Mouse (Mus musculus): ENCODE measurements at regions not wholly inside any gene's neighbourhood (a gene's known extent, or its start where the extent isn't known, plus 50 kb on each side); places are given as distances from the start of the nearest gene placed in this dataset.

GRCm38 (mm10) chr2:128438161-128438822 is 152.7 kb upstream of the Spdye4c start:
- no peak for TF ChIP-seq USF1 (IDR thresholded peaks at IDR 0.05; ENCODE audit: low read depth)
- TF ChIP-seq CEBPB (IDR thresholded peaks at IDR 0.05; ENCODE audit: low read depth): no peak
- TF ChIP-seq MYOG (IDR thresholded peaks at IDR 0.05; ENCODE audit: control insufficient read depth, extremely low read depth, insufficient read length): no peak
- no peak for TF ChIP-seq CTCF (IDR thresholded peaks at IDR 0.05; ENCODE audit: control insufficient read depth, insufficient read depth, insufficient read length)
- no peak for TF ChIP-seq FOSL1 (IDR thresholded peaks at IDR 0.05; ENCODE audit: insufficient read depth, low read length, poor library complexity, severe bottlenecking)
- no peak for TF ChIP-seq MYOD1 (IDR thresholded peaks at IDR 0.05; ENCODE audit: control insufficient read depth, insufficient read length, low read depth)
- no peak for TF ChIP-seq MAX (IDR thresholded peaks at IDR 0.05)
- H3K79me3 ChIP-seq (ENCODE audit: low read depth): no peaks in the 10 kb centered on the region
- H3K4me3 ChIP-seq (ENCODE audit: insufficient read depth, poor library complexity, severe bottlenecking): no peak overlapping the region
- no peak overlapping the region for H3ac ChIP-seq (ENCODE audit: control insufficient read depth, insufficient read length, low read depth)
- H3K36me3 ChIP-seq (ENCODE audit: control insufficient read depth, insufficient read depth): no peaks in the 10 kb centered on the region
- H3K27me3 ChIP-seq (ENCODE audit: control insufficient read depth, insufficient read depth, insufficient read length): no peaks in the 10 kb centered on the region
- no peaks in the 10 kb centered on the region for H3K79me2 ChIP-seq (ENCODE audit: control insufficient read depth, insufficient read depth)

DNA sequence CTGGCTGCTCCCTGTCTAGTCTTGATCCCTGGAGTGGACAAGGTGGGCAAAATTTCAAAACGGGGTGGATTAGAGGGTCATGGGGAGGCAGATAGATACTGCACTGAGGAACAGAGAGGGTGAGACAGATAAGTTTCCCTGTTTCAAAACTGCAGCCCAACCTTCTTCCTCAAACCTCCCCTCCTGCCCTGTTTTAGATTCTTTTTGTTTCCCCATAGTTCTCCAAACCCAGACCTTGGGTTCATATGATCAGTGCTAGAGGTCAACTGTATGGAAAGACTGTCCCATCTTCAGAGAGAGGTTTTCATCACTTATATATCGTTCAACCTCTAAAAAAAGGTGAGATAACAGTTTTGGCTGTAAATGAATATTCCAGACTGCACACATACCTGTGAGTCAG is 152.1 kb upstream of the Spdye4c start:
- H3ac ChIP-seq (ENCODE audit: control insufficient read depth, insufficient read length, low read depth): no peak overlapping the region
- H3K4me3 ChIP-seq (ENCODE audit: insufficient read depth, poor library complexity, severe bottlenecking): no peak overlapping the region
- no peaks in the 10 kb centered on the region for H3K27me3 ChIP-seq (ENCODE audit: control insufficient read depth, insufficient read depth, insufficient read length)
- H3K79me2 ChIP-seq (ENCODE audit: control insufficient read depth, insufficient read depth): no peaks in the 10 kb centered on the region
- H3K36me3 ChIP-seq (ENCODE audit: control insufficient read depth, insufficient read depth): no peaks in the 10 kb centered on the region
- H3K79me3 ChIP-seq (ENCODE audit: low read depth): no peaks in the 10 kb centered on the region
- TF ChIP-seq FOSL1 (IDR thresholded peaks at IDR 0.05; ENCODE audit: insufficient read depth, low read length, poor library complexity, severe bottlenecking): no peak
- no peak for TF ChIP-seq CEBPB (IDR thresholded peaks at IDR 0.05; ENCODE audit: low read depth)
- TF ChIP-seq MYOD1 (IDR thresholded peaks at IDR 0.05; ENCODE audit: control insufficient read depth, insufficient read length, low read depth): no peak
- TF ChIP-seq CTCF (IDR thresholded peaks at IDR 0.05; ENCODE audit: control insufficient read depth, insufficient read depth, insufficient read length): no peak
- TF ChIP-seq MAX (IDR thresholded peaks at IDR 0.05): no peak
- no peak for TF ChIP-seq MYOG (IDR thresholded peaks at IDR 0.05; ENCODE audit: control insufficient read depth, extremely low read depth, insufficient read length)
- no peak for TF ChIP-seq USF1 (IDR thresholded peaks at IDR 0.05; ENCODE audit: low read depth)

DNA sequence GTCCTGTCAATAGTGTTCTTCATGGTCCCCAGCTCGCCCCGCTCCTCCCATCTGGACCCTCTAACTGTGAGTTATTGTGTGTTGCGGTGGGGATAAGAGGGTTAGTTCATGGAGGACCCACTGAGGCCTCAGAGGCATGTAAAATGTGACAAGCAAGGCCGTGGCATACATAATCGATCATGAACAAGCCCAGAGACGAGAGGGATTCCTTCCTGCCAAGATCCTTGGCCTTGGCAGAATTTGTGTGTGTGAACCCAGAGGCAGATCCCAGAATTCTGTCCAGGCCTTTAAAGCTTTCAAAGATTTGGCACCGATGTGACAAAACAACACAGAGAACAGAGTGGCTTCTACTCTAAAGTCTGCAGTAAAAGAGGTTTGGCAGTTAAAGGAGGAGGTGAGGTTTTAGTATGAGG is 146.4 kb upstream of the Spdye4c start:
- H3K79me3 ChIP-seq (ENCODE audit: low read depth): no peaks in the 10 kb centered on the region
- H3K4me3 ChIP-seq (ENCODE audit: insufficient read depth, poor library complexity, severe bottlenecking): no peak overlapping the region
- no peaks in the 10 kb centered on the region for H3K27me3 ChIP-seq (ENCODE audit: control insufficient read depth, insufficient read depth, insufficient read length)
- no peak for TF ChIP-seq MAX (IDR thresholded peaks at IDR 0.05)
- no peak for TF ChIP-seq FOSL1 (IDR thresholded peaks at IDR 0.05; ENCODE audit: insufficient read depth, low read length, poor library complexity, severe bottlenecking)
- no peak for TF ChIP-seq CEBPB (IDR thresholded peaks at IDR 0.05; ENCODE audit: low read depth)
- no peak for TF ChIP-seq MYOG (IDR thresholded peaks at IDR 0.05; ENCODE audit: control insufficient read depth, extremely low read depth, insufficient read length)
- no peak for TF ChIP-seq MYOD1 (IDR thresholded peaks at IDR 0.05; ENCODE audit: control insufficient read depth, insufficient read length, low read depth)
- TF ChIP-seq USF1 (IDR thresholded peaks at IDR 0.05; ENCODE audit: low read depth): no peak
- TF ChIP-seq CTCF (IDR thresholded peaks at IDR 0.05; ENCODE audit: control insufficient read depth, insufficient read depth, insufficient read length): no peak
- H3K36me3 ChIP-seq (ENCODE audit: control insufficient read depth, insufficient read depth): no peaks in the 10 kb centered on the region
- no peak overlapping the region for H3ac ChIP-seq (ENCODE audit: control insufficient read depth, insufficient read length, low read depth)
- H3K79me2 ChIP-seq (ENCODE audit: control insufficient read depth, insufficient read depth): no peaks in the 10 kb centered on the region

GRCm38 (mm10) chr2:128445443-128445842 is 145.6 kb upstream of the Spdye4c start:
- Histone ChIP-seq H3K27me3 (ENCODE audit: control insufficient read depth, insufficient read depth, insufficient read length) (no peaks in the 10 kb centered on the region), H3K36me3 (ENCODE audit: control insufficient read depth, insufficient read depth) (no peaks in the 10 kb centered on the region), H3ac (ENCODE audit: control insufficient read depth, insufficient read length, low read depth) (no peak overlapping the region), H3K79me3 (ENCODE audit: low read depth) (no peaks in the 10 kb centered on the region), H3K79me2 (ENCODE audit: control insufficient read depth, insufficient read depth) (no peaks in the 10 kb centered on the region), H3K4me3 (ENCODE audit: insufficient read depth, poor library complexity, severe bottlenecking) (no peak overlapping the region)
- TF ChIP-seq MYOD1 (IDR thresholded peaks at IDR 0.05; ENCODE audit: control insufficient read depth, insufficient read length, low read depth) (no peak), MAX (IDR thresholded peaks at IDR 0.05) (no peak), MYOG (IDR thresholded peaks at IDR 0.05; ENCODE audit: control insufficient read depth, extremely low read depth, insufficient read length) (no peak), CTCF (IDR thresholded peaks at IDR 0.05; ENCODE audit: control insufficient read depth, insufficient read depth, insufficient read length) (no peak), FOSL1 (IDR thresholded peaks at IDR 0.05; ENCODE audit: insufficient read depth, low read length, poor library complexity, severe bottlenecking) (no peak), CEBPB (IDR thresholded peaks at IDR 0.05; ENCODE audit: low read depth) (no peak), USF1 (IDR thresholded peaks at IDR 0.05; ENCODE audit: low read depth) (no peak)

DNA sequence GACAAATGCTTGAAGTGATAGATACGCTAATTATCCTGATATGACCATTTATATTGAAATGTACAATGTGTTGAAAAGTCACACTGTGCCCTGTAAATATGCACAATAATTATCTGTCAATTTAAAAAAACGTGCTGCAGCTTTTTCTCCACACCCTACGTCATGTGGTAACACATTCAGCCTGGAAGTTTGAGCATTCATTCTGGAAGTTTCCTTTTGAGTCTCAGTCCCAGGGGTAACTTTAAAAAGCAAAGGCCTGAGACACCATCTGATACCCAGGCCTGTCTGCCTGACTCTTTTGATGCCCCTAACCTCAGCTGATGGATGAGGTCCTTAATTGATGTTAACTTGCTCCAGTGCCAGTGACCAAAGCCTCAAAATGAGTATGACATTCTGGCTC is 141.7 kb upstream of the Spdye4c start:
- no peaks in the 10 kb centered on the region for H3K79me3 ChIP-seq (ENCODE audit: low read depth)

GRCm38 (mm10) chr2:128450045-128450444 is 141.0 kb upstream of the Spdye4c start:
- H3K79me3 ChIP-seq (ENCODE audit: low read depth): no peaks in the 10 kb centered on the region
- no peak overlapping the region for H3K4me3 ChIP-seq (ENCODE audit: insufficient read depth, poor library complexity, severe bottlenecking)
- TF ChIP-seq CEBPB (IDR thresholded peaks at IDR 0.05; ENCODE audit: low read depth): no peak
- no peak for TF ChIP-seq CTCF (IDR thresholded peaks at IDR 0.05; ENCODE audit: control insufficient read depth, insufficient read depth, insufficient read length)
- TF ChIP-seq MYOD1 (IDR thresholded peaks at IDR 0.05; ENCODE audit: control insufficient read depth, insufficient read length, low read depth): no peak
- no peak for TF ChIP-seq MYOG (IDR thresholded peaks at IDR 0.05; ENCODE audit: control insufficient read depth, extremely low read depth, insufficient read length)
- TF ChIP-seq USF1 (IDR thresholded peaks at IDR 0.05; ENCODE audit: low read depth): no peak
- no peak for TF ChIP-seq FOSL1 (IDR thresholded peaks at IDR 0.05; ENCODE audit: insufficient read depth, low read length, poor library complexity, severe bottlenecking)
- no peak for TF ChIP-seq MAX (IDR thresholded peaks at IDR 0.05)
- H3K27me3 ChIP-seq (ENCODE audit: control insufficient read depth, insufficient read depth, insufficient read length): no peaks in the 10 kb centered on the region
- no peaks in the 10 kb centered on the region for H3K36me3 ChIP-seq (ENCODE audit: control insufficient read depth, insufficient read depth)
- H3ac ChIP-seq (ENCODE audit: control insufficient read depth, insufficient read length, low read depth): no peak overlapping the region
- H3K79me2 ChIP-seq (ENCODE audit: control insufficient read depth, insufficient read depth): no peaks in the 10 kb centered on the region

More for the DNA sequence above, 141.7 kb upstream of the Spdye4c start:
- Histone ChIP-seq H3K79me2 (ENCODE audit: control insufficient read depth, insufficient read depth) (no peaks in the 10 kb centered on the region), H3K36me3 (ENCODE audit: control insufficient read depth, insufficient read depth) (no peaks in the 10 kb centered on the region), H3ac (ENCODE audit: control insufficient read depth, insufficient read length, low read depth) (no peak overlapping the region), H3K27me3 (ENCODE audit: control insufficient read depth, insufficient read depth, insufficient read length) (no peaks in the 10 kb centered on the region), H3K4me3 (ENCODE audit: insufficient read depth, poor library complexity, severe bottlenecking) (no peak overlapping the region)
- TF ChIP-seq CEBPB (IDR thresholded peaks at IDR 0.05; ENCODE audit: low read depth): no peak

Measured in C2C12 (cell line).